Mouse (Mus musculus) heart, embryonic 14.5 days (tissue): ENCODE data around the gene Adcy6. TPM values are rescaled to one million over a fixed set of nuclear protein-coding genes. Genes with fewer than 3 reads are reported as not detected.

ENCODE experiments used
- ATAC-seq: fragments of 200-750 bp; cut with Nextera tagmentation; 2 replicates; pipeline ENCODE4 v1.8.0; 2017; ENCODE audit warnings: low read depth, moderate TSS enrichment; ENCODE audit not compliant: insufficient number of reproducible peaks, insufficient read depth, low FRiP score
- H3K27ac ChIP-seq, 2 experiments: fragments of 200-500 bp in 1 of 2; fragments of 300-500 bp in 1 of 2; sonication (generic) in 1 of 2; replicated peaks in 1 of 2; 2 replicates each; pipeline ENCODE4 v1.5.1; 2012 to 2014; ENCODE audit warnings: low read depth in 2 of 2, low read length in 2 of 2, control low read depth in 1 of 2, mild to moderate bottlenecking in 1 of 2, mixed read lengths in 1 of 2; ENCODE audit not compliant: control insufficient read depth in 1 of 2, insufficient read depth in 1 of 2
- H3K27me3 ChIP-seq: fragments of 300-500 bp; sonication (generic); 2 replicates; pipeline ENCODE4 v1.6.1; 2014; ENCODE audit warnings: mild to moderate bottlenecking, low read length, control low read depth; ENCODE audit not compliant: control insufficient read depth, insufficient read depth
- H3K36me3 ChIP-seq: fragments of 300-500 bp; sonication (generic); 2 replicates; pipeline ENCODE4 v1.6.1; 2014; ENCODE audit warnings: mild to moderate bottlenecking, control low read depth, low read length, mixed read lengths; ENCODE audit not compliant: control insufficient read depth, insufficient read depth
- H3K4me1 ChIP-seq, 2 experiments: fragments of 200-500 bp in 1 of 2; fragments of 300-500 bp in 1 of 2; sonication (generic) in 1 of 2; 2 replicates each; pipeline ENCODE4 v1.6.1; 2012 to 2014; ENCODE audit warnings: low read length in 2 of 2, control low read depth in 1 of 2, mixed read lengths in 1 of 2; ENCODE audit not compliant: control insufficient read depth in 2 of 2, insufficient read depth in 2 of 2
- H3K4me2 ChIP-seq: fragments of 300-500 bp; sonication (generic); 2 replicates; pipeline ENCODE4 v1.6.1; 2014; ENCODE audit warnings: mild to moderate bottlenecking, low read length
- H3K4me3 ChIP-seq, 2 experiments: fragments of 200-500 bp in 1 of 2; fragments of 300-500 bp in 1 of 2; sonication (generic) in 1 of 2; 2 replicates each; pipeline ENCODE4 v1.5.1; 2012 to 2014; ENCODE audit warnings: low read length in 2 of 2, mild to moderate bottlenecking in 2 of 2, control low read depth in 1 of 2, low read depth in 1 of 2, moderate library complexity in 1 of 2; ENCODE audit not compliant: control insufficient read depth in 1 of 2, insufficient read depth in 1 of 2
- H3K9ac ChIP-seq: fragments of 300-500 bp; sonication (generic); 2 replicates; pipeline ENCODE4 v1.6.1; 2014; ENCODE audit warnings: mild to moderate bottlenecking, low read length
- H3K9me3 ChIP-seq: fragments of 300-500 bp; sonication (generic); 2 replicates; pipeline ENCODE4 v1.6.1; 2016; ENCODE audit warnings: low read length, control low read depth; ENCODE audit not compliant: control insufficient read depth
- WGBS: fragments of 180-500 bp; shearing (Covaris S2); extraction: QIAGEN DNeasy Blood & Tissue Kit; methylation state at CpG from one replicate; pipeline ENCODE4 v1.1.7; 2014; 5-methylcytosine and 5-hydroxymethylcytosine counted together
- polyA plus RNA-seq: library from polyadenylated mRNA; unstranded; fragments of >200 nt; fragmentation: Nextera tagmentation; extraction: Ambion mirVana; gene quantifications from 2 replicates; pipeline ENCODE4 v1.2.1, GENCODE M21; 2014

Gene Adcy6
- polyA plus RNA-seq, 1 experiment from 2014 or later, result 43.7 TPM

DNA sequence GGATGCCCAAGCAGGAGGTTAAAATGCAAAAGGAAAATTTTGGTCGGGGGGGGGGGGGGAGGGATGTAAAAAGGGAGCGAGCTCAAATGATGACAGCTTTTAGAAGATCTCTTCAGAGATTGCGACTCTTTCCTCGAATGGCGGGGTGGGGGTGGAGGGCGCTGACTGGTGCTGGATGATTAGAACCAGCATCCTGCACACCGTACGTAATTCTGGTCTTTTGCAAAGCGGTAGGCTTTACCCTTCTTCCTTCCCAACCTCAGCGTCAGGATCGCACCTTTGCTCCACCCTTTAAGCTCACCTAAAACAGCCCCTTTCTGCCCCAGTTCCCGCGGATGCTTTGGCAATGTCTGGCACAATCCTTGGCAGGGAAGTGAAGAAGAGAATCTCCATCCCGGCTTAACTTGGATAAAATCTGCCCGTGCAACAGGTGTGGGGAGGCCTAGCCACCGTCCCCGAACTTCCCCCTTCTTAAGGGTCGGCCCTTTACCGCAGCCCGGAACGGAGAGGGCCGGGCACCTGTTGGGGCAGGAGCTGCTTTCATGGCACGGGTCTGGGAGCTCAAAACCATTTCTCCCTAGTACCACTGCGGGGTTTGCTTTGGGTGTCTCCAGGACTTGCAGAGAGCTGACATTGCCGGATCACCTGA lies 24.1 kb upstream of the Adcy6 start:
- Histone ChIP-seq H3K27ac (no peak overlapping the region), H3K4me2 (peak overlapping the region; percentile 95), H3K9me3 (no peaks in the 10 kb centered on the region), H3K27me3 (peaks cover 51% of the 10 kb centered on the region), H3K36me3 (no peaks in the 10 kb centered on the region), H3K9ac (peak overlapping the region; percentile 79), H3K4me3 (peak overlapping the region; percentile 81 to 82), H3K4me1 (peaks cover 21 to 43% of the 10 kb centered on the region in 2 experiments)
- no peak for ATAC-seq
- 2% methylated on average over 25 of the region's 25 CpGs for WGBS

DNA sequence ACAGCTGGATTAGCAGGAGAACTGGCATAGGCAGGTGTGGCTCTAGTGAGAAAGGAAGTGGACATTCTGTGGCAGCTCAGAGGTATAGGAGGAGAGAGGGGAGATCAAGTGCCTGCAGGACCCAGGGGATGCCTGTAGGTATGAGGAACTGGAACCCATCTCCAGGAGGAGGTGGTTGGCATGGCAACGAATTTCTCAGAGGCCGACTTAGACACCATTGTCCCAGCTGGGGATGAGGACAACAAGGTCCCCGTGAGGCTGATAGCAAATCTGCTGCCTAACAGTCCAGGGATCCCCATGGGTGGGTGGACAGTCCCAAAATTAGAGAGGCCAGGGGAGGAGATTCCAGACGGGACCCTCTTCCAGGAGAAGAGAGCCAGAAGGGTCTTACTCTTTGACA lies 23.0 kb upstream of the Adcy6 start:
- 3% methylated on average over 4 of the region's 4 CpGs for WGBS
- H3K4me3 ChIP-seq, result peak overlapping the region in 1 of 2 experiments; percentile 30; a peak in 2 of 4 replicates
- no peak for ATAC-seq
- peaks cover 51% of the 10 kb centered on the region for H3K27me3 ChIP-seq
- H3K4me2 ChIP-seq, result peak overlapping the region; percentile 95
- no peaks in the 10 kb centered on the region for H3K36me3 ChIP-seq
- no peaks in the 10 kb centered on the region for H3K9me3 ChIP-seq
- H3K27ac ChIP-seq, result no peak overlapping the region
- H3K4me1 ChIP-seq, result peaks cover 27 to 49% of the 10 kb centered on the region in 2 experiments
- no peak overlapping the region for H3K9ac ChIP-seq

DNA sequence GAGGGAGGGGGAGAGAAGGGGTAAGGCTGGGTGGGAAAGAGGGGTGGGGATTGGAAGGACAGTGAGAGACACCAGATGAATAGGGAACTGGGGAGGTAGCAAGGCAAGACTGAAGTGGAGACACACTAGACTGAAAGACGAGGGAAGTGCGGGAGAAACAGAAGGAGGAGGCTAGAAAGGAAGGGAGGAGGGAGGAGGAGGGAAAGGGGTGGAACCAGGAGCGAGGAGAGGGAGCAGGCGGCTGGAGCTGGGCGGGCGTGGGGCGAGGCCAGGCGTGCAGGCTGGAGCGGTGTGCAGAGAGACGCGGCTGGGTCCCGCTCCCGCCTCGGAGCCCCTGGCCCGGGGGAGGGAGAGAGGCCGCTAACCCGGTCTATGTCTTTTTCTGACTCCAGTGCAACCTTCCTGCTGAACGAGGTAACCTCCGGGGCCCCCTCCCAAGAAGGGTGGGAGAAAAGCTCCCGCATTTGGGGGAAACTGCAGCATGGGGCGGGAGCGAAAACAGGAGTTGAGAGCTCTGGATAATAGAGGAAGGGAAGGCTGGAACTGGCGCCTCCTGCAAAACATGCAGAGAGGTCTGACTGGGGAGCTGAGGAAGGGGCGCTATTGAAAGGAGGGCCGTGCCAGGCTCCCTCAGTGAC lies 22.4 kb upstream of the Adcy6 start:
- peak overlapping the region; percentile 30 to 47 for H3K4me3 ChIP-seq
- no peaks in the 10 kb centered on the region for H3K36me3 ChIP-seq
- ATAC-seq, result 0 out of 2 replicates have a peak, but pooled peaks have one; percentile 31
- under 1% methylated on average over 24 of the region's 25 CpGs for WGBS
- H3K9ac ChIP-seq, result peak overlapping the region; percentile 56
- H3K4me2 ChIP-seq, result peak overlapping the region; percentile 66
- H3K9me3 ChIP-seq, result no peaks in the 10 kb centered on the region
- no peak overlapping the region for H3K27ac ChIP-seq
- peaks cover 51% of the 10 kb centered on the region for H3K27me3 ChIP-seq
- peaks cover 27 to 49% of the 10 kb centered on the region in 2 experiments for H3K4me1 ChIP-seq

DNA sequence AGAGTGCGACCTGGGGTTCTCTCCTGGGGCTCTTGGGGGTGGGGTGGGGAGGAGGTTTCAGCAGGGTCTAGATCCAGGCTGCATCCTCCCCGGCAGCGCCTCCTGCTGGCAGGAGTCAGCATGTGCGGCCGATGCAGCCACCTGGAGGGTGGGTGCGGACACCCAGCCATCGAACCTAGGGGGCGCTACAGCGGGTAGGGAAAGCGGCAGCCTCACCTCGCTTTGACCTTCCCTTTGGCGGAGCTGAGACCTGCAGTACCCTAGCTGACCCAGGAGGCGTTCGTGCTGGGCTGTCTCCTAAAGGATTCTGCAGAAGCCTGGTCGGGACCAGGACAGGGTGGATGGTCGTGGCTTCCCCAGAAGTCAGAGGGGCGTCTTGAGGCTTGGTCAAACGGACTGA lies 21.6 kb upstream of the Adcy6 start:
- H3K4me3 ChIP-seq, result peak overlapping the region; percentile 30 to 47; a peak in 2 of 4 replicates
- ATAC-seq, result no peak; the same call in 1 of the 2 replicates
- H3K4me1 ChIP-seq, result peaks cover 28 to 50% of the 10 kb centered on the region in 2 experiments
- WGBS, result 1% methylated on average over 18 of the region's 18 CpGs
- H3K9me3 ChIP-seq, result no peaks in the 10 kb centered on the region
- peak overlapping the region; percentile 66 for H3K4me2 ChIP-seq
- no peaks in the 10 kb centered on the region for H3K36me3 ChIP-seq
- peak overlapping the region; percentile 56 for H3K9ac ChIP-seq
- no peak overlapping the region for H3K27ac ChIP-seq
- H3K27me3 ChIP-seq, result peaks cover 49% of the 10 kb centered on the region

DNA sequence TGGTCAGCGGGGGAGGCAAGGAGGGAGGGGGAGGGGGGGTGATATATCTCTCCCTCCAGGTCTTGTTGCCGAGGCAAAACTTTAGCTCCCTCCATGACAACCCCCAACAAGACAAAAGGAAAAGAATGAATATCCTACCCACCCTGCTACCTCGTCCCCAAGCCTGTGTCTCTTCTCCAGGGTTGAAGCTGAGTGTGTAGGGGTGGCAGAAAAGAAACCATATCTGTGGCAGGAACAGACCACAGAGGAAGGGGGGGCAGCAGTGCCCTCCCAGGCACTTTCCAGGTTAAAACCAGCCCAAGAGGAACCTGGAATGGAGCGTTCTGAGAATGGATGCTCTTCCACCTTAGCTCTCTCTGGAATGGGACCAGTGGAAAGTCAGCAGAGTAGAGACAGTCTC lies 20.7 kb upstream of the Adcy6 start, which contains the start of gene Cacnb3:
Gene Cacnb3 (plus strand): TSS at position 301 of the 400 bp plus-strand sequence.
- Histone ChIP-seq H3K4me1 (peaks cover 31 to 57% of the 10 kb centered on the region in 2 experiments), H3K4me2 (peak within 1 kb of the TSS; percentile 66), H3K4me3 (peak within 1 kb of the TSS; percentile 30 to 47; a peak in 2 of 4 replicates), H3K27me3 (peaks cover 49% of the 10 kb centered on the region), H3K27ac (no peak within 1 kb of the TSS), H3K9ac (peak within 1 kb of the TSS; percentile 56), H3K36me3 (no peaks in the 10 kb centered on the region), H3K9me3 (no peaks in the 10 kb centered on the region)
- no peak for ATAC-seq
- 42% methylated on average over 4 of the region's 4 CpGs for WGBS

DNA sequence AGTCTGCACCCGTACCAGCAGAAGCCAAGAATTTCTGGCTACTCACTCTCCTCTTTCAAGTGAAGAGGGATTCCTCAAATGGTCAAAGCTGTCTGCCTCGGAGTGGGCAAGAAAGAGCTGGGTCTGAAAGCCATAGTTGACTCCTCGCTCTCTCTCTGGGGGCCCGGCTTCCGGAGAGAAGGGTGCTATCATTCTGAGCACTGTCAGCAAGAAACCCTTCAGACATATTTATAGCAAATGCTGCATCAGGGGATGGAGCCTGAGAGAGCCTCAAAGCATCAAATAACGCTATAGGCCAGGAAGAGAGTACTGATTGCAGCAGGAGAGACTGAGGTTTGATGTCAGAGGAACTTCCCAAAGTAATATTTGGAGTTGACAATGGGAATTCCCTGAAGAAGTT lies 19.6 kb upstream of the Adcy6 start:
- Histone ChIP-seq H3K27ac (no peak overlapping the region), H3K4me2 (peak overlapping the region; percentile 41; the same call in 1 of the 2 replicates), H3K9ac (peak overlapping the region; percentile 47; the same call in 1 of the 2 replicates), H3K4me3 (no peak overlapping the region), H3K4me1 (peaks cover 29 to 58% of the 10 kb centered on the region in 2 experiments), H3K27me3 (peaks cover 44% of the 10 kb centered on the region), H3K36me3 (no peaks in the 10 kb centered on the region), H3K9me3 (no peaks in the 10 kb centered on the region)
- 21% methylated on average over 6 of the region's 6 CpGs for WGBS
- no peak for ATAC-seq

DNA sequence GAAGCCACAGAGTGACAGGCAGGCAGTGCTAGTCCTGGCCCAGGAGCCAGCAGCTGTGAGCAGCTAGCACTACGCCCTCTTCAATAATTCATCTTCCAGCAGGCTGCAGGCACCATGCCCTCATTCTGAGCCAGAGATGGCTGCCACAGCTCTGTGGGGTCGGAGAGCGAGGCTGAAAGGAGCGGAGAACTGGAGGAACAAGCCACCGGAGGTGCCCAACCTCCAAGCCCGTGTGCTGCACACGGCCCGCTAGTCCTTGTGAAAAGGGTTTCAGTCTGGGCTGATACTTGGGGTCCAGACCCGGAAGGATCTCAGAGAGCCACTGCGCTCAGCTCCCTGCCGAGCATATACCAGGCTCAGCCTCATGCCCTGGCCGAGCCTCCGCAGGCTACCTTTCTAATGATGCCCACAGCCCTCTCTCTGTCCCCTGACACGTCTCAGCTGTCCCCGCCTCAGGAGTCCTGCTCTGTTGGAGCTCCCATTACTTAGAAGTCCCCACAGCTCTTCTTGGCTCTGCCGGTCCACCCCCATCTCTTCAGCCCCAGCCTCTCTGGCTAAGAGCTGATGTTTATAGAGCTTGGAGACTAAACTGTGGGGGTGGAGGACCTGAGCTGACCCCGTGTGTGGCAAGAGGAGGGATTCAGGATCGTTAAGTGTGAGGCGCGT lies 18.8 kb upstream of the Adcy6 start:
- H3K27me3 ChIP-seq, result peaks cover 38% of the 10 kb centered on the region
- no peak for ATAC-seq
- H3K36me3 ChIP-seq, result no peaks in the 10 kb centered on the region
- H3K4me3 ChIP-seq, result peak overlapping the region in 1 of 2 experiments; percentile 5; a peak in 1 of 4 replicates
- 13% methylated on average over 20 of the region's 20 CpGs for WGBS
- no peak overlapping the region for H3K27ac ChIP-seq
- H3K4me1 ChIP-seq, result peaks cover 23 to 53% of the 10 kb centered on the region in 2 experiments
- 0 out of 2 replicates have a peak, but pooled peaks cover 1% of the 10 kb centered on the region for H3K9me3 ChIP-seq
- H3K4me2 ChIP-seq, result peak overlapping the region; percentile 41
- peak overlapping the region; percentile 47; the same call in 1 of the 2 replicates for H3K9ac ChIP-seq
